Mouse (Mus musculus) right cerebral cortex, postnatal 14 days (tissue): ENCODE data around the gene Riox1.
"Not testable (repeated sequence)": the region's sequence is repeated elsewhere in the genome, so short reads cannot be mapped to it uniquely, and the experiment has no call there.

Experiments used
- DNase-seq: peaks from one replicate; pipeline ENCODE4 v3.0.0; 2022

Riox1 gene

GRCm38 (mm10) chr12:83949776-83950492 is 474 bp upstream of the Riox1 start:
- no peak for DNase-seq

- peak; percentile 74 for DNase-seq
These were observed 663 bp downstream of the Riox1 start for GRCm38 (mm10) chr12:83950840-83951701.

- DNase-seq: no peak
These were observed 1.5 kb downstream of the Riox1 start for GRCm38 (mm10) chr12:83951711-83952575.

- no peak for DNase-seq
These were observed 7.9 kb downstream of the Riox1 start for GRCm38 (mm10) chr12:83958278-83958677.

GRCm38 (mm10) chr12:83965235-83965634 is 14.8 kb downstream of the Riox1 start:
- DNase-seq: no peak

GRCm38 (mm10) chr12:83972117-83972516 is 21.7 kb downstream of the Riox1 start:
- no peak for DNase-seq

GRCm38 (mm10) chr12:83978862-83979261 is 28.5 kb downstream of the Riox1 start:
- no peak for DNase-seq

- no peak for DNase-seq
These were observed 31.2 kb downstream of the Riox1 start for GRCm38 (mm10) chr12:83981615-83982014.

GRCm38 (mm10) chr12:83984752-83985151 is 34.3 kb downstream of the Riox1 start, which contains the start of gene Heatr4:
TSS of gene Heatr4 (minus strand) at chr12:83984852.
- no peak for DNase-seq

GRCm38 (mm10) chr12:83987242-83987582 is 36.8 kb downstream of the Riox1 start:
- no peak for DNase-seq

- DNase-seq: peak; percentile 69
These were observed 37.4 kb downstream of the Riox1 start, which contains the start of gene Acot2 for GRCm38 (mm10) chr12:83987583-83988441. TSS of gene Acot2 (plus strand) at chr12:83987861.

- DNase-seq: no peak
These were observed 38.1 kb downstream of the Riox1 start for GRCm38 (mm10) chr12:83988483-83988882.

- no peak for DNase-seq
These were observed 39.0 kb downstream of the Riox1 start for GRCm38 (mm10) chr12:83989378-83989777.

GRCm38 (mm10) chr12:83997221-83997620 is 46.8 kb downstream of the Riox1 start:
- DNase-seq: no peak

- DNase-seq: no peak
These were observed 48.1 kb downstream of the Riox1 start for GRCm38 (mm10) chr12:83998341-83999107.

GRCm38 (mm10) chr12:83999237-83999636 is 48.8 kb downstream of the Riox1 start:
- DNase-seq: not testable (repeated sequence)

- DNase-seq: no peak
These were observed 50.0 kb downstream of the Riox1 start for GRCm38 (mm10) chr12:84000418-84000817.
